Mouse (Mus musculus): ENCODE results near the gene Zbtb12. TPM values are rescaled to one million over a fixed set of nuclear protein-coding genes. Genes with fewer than 3 reads are reported as not detected.

Gene Zbtb12
- total and polyA plus RNA-seq, 3 experiments: 2.4 to 9.3 (median 8.5) TPM

DNA sequence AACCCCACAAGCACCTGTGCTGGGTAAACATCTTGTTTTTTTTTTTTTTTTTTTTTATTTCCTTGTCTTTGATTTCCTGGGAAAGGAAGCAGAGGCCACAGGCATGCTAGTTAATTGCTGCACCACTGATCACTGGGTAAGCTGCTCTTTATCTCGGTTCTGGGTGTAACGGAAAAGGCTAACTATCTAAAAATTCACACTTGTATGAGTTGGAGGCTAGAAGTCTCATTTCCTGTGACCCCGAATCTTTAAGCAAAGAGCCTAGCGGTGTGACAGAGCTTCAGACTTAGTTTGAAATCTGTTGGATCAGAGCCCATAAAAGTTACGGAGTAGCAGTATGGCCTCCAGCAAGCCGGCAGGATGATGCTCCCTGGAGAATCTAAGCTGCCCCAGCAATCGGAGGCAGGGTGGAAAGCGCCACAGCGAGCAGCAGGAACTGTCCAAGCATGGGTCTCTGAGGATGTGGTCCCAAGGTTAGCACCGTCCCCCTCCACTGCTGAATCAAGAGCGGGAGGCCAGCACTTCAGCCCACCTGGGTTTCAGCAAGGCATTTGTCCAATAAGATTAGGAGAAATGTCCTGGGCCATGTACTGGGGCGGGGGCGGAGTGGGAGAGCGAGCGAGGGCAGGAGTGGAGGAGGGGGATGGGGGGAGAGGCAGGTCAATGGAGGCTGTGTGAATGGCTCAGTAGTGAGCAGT is 62.2 kb downstream of the Zbtb12 start:
- Histone ChIP-seq H3K9me3 (replicated peaks; ENCODE audit: low read length) (no peaks in the 10 kb centered on the region), H3K27me3 (replicated peaks) (no peaks in the 10 kb centered on the region), H3K79me2 (replicated peaks; ENCODE audit: control insufficient read depth, extremely low read depth, insufficient read depth, poor library complexity, severe bottlenecking) (no peaks in the 10 kb centered on the region), H3K36me3 (replicated peaks in 1 of 2; ENCODE audit: control insufficient read depth in 1 of 2, insufficient read depth in 1 of 2, low read length in 1 of 2) (peaks cover 0 to 24% of the 10 kb centered on the region in 2 experiments), H3K27ac (ENCODE audit: insufficient read depth, low read depth) (no peak overlapping the region), H3K4me2 (ENCODE audit: insufficient read depth, low read depth, poor library complexity, severe bottlenecking) (no peak overlapping the region), H3K4me3 (replicated peaks in 1 of 3; ENCODE audit: low read depth in 2 of 3, low read length in 2 of 3, poor library complexity in 1 of 3) (no peak overlapping the region), H3K9ac (ENCODE audit: insufficient read depth, low read depth) (no peak overlapping the region), H3K4me1 (ENCODE audit: control insufficient read depth in 1 of 2, insufficient read depth in 2 of 2) (no peaks in the 10 kb centered on the region)
- in situ Hi-C loops (cut with MboI; ENCODE audit: low pct_ligation_motif_present, low pct_unique_long_range_greater_than_20kb, low sequenced_read_pairs): no loop called here
- TF ChIP-seq TCF12 (IDR thresholded peaks at IDR 0.05; ENCODE audit: low read depth, low read length) (no peak), POLR2AphosphoS2 (IDR thresholded peaks at IDR 0.05; ENCODE audit: low read depth, low read length) (no peak), UBTF (IDR thresholded peaks at IDR 0.05; ENCODE audit: low read depth, low read length) (no peak), JUN (IDR thresholded peaks at IDR 0.05; ENCODE audit: insufficient read depth, low read depth, low read length) (no peak), JUND (conservative IDR thresholded peaks at IDR 0.05; ENCODE audit: low read depth, low read length) (no peak), RAD21 (IDR thresholded peaks at IDR 0.05; ENCODE audit: low read depth, low read length) (no peak), SMC3 (IDR thresholded peaks at IDR 0.05; ENCODE audit: low read depth, low read length) (no peak), SIN3A (IDR thresholded peaks at IDR 0.05; ENCODE audit: low read length) (no peak), HCFC1 (IDR thresholded peaks at IDR 0.05; ENCODE audit: low read depth, low read length) (no peak), MEF2A (IDR thresholded peaks at IDR 0.05; ENCODE audit: borderline replicate concordance, low read depth, low read length) (no peak), ETS1 (conservative IDR thresholded peaks at IDR 0.05; ENCODE audit: low read depth, low read length) (no peak), ZNF384 (IDR thresholded peaks at IDR 0.05; ENCODE audit: low read depth, low read length) (no peak), USF1 (IDR thresholded peaks at IDR 0.05; ENCODE audit: low read depth, low read length) (no peak)
- DNase-seq (ENCODE audit: extremely low read depth): no peak
- dilution Hi-C loops (cut with MboI; ENCODE audit: extremely low pct_ligation_motif_present, extremely low pct_unique_long_range_greater_than_20kb, low sequenced_read_pairs): no loop called here

DNA sequence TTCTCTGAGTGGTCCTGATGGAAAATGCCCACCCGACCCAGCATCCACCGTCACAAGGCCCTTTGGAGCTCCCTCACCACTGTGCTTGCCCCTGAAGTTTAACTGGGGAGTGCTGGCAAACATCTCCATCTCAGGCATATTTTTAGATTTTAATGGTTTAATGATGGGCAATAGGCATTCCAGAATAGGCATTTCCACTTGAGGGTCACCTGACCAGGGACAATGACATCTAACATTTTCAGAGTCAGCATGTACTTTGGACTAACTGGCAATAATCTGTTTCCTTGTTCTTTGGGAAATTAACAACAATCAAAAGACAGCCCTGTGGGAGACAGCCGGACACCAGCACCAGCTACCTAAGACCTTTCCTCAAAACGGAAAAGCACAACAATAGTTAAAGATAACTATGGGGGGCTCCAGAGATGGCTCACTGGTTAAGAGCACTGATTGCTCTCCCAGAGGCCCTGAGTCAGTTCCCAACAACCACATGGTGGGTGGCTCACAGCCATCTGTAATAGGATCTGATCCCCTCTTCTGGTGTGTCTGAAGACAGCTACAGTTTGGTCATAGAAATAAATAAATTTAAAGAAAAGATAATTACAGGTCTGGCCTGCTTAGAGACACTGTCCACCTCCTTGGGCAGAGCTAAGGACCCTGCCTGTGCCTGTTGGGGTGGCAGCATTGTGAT is 64.0 kb downstream of the Zbtb12 start:
- no peak overlapping the region for H3K4me2 ChIP-seq (ENCODE audit: insufficient read depth, low read depth, poor library complexity, severe bottlenecking)
- no peaks in the 10 kb centered on the region for H3K27me3 ChIP-seq (replicated peaks)
- H3K36me3 ChIP-seq (replicated peaks in 1 of 2; ENCODE audit: control insufficient read depth in 1 of 2, insufficient read depth in 1 of 2, low read length in 1 of 2): peaks cover 0 to 9% of the 10 kb centered on the region in 2 experiments
- DNase-seq (ENCODE audit: extremely low read depth): no peak
- dilution Hi-C loops (cut with MboI; ENCODE audit: extremely low pct_ligation_motif_present, extremely low pct_unique_long_range_greater_than_20kb, low sequenced_read_pairs): no loop called here
- TF ChIP-seq MYC (IDR thresholded peaks at IDR 0.05; ENCODE audit: low read depth, low read length): no peak
- no peak for TF ChIP-seq NRF1 (IDR thresholded peaks at IDR 0.05; ENCODE audit: low read depth, low read length)
- no peak for TF ChIP-seq TCF12 (IDR thresholded peaks at IDR 0.05; ENCODE audit: low read depth, low read length)
- TF ChIP-seq USF2 (conservative IDR thresholded peaks at IDR 0.05; ENCODE audit: low read depth, low read length): no peak
- no peaks in the 10 kb centered on the region for H3K4me1 ChIP-seq (ENCODE audit: control insufficient read depth in 1 of 2, insufficient read depth in 2 of 2)
- H3K9ac ChIP-seq (ENCODE audit: insufficient read depth, low read depth): no peak overlapping the region
- H3K79me2 ChIP-seq (replicated peaks; ENCODE audit: control insufficient read depth, extremely low read depth, insufficient read depth, poor library complexity, severe bottlenecking): no peaks in the 10 kb centered on the region
- in situ Hi-C loops (cut with MboI; ENCODE audit: low pct_ligation_motif_present, low pct_unique_long_range_greater_than_20kb, low sequenced_read_pairs): no loop called here
- H3K27ac ChIP-seq (ENCODE audit: insufficient read depth, low read depth): no peak overlapping the region
- no peaks in the 10 kb centered on the region for H3K9me3 ChIP-seq (replicated peaks; ENCODE audit: low read length)
- H3K4me3 ChIP-seq (replicated peaks in 1 of 3; ENCODE audit: low read depth in 2 of 3, low read length in 2 of 3, poor library complexity in 1 of 3): no peak overlapping the region

Measured in CH12.LX (cell line).